Mouse (Mus musculus) heart, postnatal 0 days (tissue): ENCODE measurements around the gene Mfsd2b.

Experiments
- CTCF ChIP-seq: IDR thresholded peaks from 2 replicates; pipeline ENCODE4 v1.5.1; 2016; ENCODE audit warnings: antibody characterized with exemption, control low read depth, low read depth
- EP300 ChIP-seq: IDR thresholded peaks from 2 replicates; pipeline ENCODE4 v1.6.1; 2016; ENCODE audit warnings: antibody characterized with exemption, low read depth

GRCm38 (mm10) chr12:4917805-4918591 lies 43.8 kb upstream of the Mfsd2b start:
- no peak for TF ChIP-seq CTCF
- no peak for TF ChIP-seq EP300
